Mouse (Mus musculus): Measurements from ENCODE around the gene Rmnd5a.

The Rmnd5a gene

DNA sequence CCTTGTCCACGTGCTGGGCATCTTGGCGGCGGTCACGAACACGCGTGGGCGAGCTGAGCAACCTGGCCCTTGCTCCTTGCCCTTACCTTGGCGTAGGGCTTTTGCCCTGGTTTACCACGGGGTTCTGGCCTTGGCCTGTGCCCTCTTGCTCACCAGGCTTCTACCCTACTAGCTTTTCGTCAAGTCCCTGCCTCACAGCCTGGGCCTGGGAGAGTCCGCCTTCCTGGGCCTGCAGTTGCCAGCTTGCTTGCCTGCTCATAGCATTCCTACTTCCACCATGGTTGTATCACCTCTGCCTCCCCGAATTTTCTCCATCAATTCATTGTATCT is 779 bp upstream of the Rmnd5a start:
- DNase-seq (ENCODE audit: low spot score) = no peak

DNA sequence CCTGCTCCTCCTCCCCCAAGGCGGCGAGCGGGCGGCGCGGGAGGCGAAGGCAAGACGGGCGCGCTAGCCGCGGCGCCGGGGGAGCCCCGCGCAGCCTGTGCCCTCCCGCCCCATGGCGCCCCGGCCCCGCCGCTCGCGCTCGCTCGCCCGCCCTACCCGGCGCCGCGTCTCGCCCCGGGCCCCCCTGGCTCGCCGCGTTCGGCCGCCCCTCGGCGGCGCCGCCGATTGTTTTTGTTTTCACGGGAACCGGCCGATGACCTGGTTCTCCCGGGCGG is 283 bp downstream of the Rmnd5a start:
- DNase-seq (ENCODE audit: low spot score) = no peak

DNA sequence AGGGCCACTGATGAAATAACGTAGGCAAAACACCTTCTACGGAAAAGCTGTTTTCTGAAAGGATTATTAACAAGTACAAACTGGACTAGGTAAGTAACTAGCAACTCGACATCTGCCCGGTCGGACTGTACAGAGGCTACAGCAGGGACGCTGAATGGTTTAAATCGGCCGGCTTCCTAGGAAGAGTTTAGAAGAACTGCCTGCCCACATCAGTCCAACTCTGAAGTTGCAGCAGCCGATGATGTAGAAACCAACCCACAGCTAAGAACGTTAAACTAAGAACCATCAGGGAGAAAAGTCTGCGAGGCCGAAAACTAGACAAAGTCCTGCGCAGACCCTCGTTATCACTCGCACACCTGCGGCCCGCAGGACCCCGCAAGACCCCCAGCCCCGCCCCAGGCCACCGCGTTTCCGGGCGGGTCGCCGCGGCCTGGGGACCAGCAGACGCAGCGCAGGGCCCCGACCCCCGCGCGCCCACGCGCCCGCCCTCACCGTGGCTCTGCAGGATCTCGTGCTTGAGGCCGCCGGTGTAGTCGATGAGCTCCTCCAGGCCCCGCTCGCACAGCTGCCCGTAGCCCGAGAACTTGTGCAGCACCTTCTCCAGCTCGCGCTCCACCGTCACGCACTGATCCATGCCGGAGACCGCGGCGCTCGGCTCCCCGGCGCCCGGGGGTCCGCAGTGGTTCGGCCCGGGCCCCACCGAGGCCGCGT is 776 bp downstream of the Rmnd5a start:
- DNase-seq (ENCODE audit: low spot score) = peak; percentile 13

DNA sequence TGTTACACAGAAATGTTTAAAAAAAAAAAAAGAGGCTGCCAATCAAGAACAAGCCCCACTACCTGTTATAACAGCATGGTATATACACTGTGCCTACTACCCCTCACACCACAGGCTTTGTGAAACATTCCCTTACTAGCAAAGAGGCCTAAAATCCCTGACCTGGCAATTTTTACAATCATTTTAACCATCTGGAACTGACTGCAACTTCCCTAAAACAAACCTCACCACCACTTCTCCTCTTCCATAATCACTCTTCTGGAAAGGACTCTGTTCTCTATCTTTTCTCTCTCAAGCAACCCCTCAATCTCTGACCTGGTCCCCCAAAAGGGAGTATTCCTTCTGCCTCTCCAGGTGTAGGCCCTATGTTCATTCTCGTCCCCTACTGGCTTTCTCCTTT is 2.4 kb downstream of the Rmnd5a start:
- no peak for DNase-seq (ENCODE audit: low spot score)

DNA sequence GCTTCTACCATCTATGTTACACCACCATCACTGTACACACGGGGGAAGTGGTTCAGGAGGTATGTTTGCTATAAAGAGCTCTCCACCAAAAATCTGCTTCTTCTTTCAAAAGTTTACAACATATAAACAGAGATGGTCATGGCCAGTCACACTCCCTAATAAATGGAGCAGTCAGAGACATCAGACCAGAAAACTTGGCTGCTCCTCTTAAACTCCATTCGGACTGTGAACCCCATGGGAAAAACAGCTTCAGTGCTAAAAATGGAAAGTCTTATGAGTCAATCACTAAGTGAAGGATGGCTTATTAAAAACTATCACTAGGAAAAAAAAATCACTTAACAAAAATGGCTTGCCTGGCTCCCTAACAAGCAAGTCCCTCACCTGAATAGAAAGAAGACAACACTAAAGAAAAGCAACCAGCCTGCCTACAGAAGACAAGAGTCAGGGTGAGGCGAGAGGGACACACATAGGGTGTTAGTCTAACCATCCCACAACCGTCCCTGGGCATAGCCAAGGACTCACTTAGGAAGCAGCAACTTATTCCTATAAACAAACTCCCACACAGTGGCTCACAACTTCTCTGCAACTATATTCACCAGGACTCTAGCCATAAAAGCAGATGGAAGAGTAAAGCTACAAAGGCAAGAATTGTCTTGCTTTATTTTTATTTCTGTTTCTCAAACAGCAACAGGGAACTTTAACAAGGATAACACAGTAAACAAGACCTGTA is 12.3 kb downstream of the Rmnd5a start:
- no peak for DNase-seq (ENCODE audit: low spot score)

DNA sequence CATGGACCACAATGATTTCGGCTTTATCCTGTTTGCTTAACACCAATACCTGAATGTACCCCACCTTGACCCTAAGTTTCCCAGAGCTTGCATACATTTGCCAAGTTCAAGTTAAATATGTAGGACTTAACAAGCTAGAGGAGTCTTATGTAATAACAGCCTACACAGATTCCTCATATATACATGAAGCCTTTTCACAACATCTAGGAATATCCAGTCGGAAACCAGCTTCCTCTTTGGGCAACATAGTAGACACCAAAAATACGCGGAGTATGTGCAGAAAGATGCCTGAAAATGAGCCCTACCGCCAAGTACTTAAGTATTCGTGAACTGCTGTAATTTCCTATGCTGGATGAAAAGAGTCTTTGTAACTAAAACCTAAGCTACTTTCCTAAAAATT is 14.8 kb downstream of the Rmnd5a start:
- DNase-seq (ENCODE audit: low spot score) = no peak

DNA sequence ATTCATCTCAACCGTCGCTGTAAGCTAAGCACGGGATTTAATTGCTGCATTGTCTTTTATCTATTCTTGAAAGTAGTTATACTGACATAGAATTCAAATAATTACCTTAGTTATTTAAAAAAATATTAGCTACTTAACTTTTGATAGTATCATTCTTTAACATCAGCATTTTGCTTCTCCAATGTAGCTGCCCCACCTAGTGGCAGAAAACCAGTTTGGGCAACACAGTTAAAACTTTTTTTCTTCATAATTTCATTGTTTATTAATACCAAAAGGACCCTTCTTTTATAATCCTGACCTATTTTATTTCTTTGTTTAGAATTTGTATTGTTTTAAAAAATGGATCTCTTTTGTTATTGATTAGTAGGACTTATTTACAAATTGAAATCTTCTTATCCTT is 17.3 kb downstream of the Rmnd5a start:
- no peak for DNase-seq (ENCODE audit: low spot score)

DNA sequence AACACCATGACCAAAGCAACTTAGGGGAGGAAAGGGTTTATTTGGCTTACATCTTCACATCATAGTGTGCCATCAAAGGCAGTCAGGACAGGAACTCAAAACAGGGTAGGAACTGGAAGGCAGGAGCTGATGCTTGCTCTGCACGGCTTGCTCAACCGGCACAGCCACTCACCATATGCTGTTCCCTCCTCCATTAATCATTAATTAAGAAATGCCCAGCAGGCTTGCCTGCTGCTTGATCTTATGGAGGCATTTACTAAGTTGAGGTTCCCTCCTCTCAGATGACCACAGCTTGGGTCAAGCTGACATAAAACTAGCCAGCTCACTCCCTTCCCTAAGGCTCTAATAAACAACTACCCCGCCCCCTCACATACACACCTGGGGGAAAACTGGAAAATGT is 18.3 kb downstream of the Rmnd5a start:
- no peak for DNase-seq (ENCODE audit: low spot score)

DNA sequence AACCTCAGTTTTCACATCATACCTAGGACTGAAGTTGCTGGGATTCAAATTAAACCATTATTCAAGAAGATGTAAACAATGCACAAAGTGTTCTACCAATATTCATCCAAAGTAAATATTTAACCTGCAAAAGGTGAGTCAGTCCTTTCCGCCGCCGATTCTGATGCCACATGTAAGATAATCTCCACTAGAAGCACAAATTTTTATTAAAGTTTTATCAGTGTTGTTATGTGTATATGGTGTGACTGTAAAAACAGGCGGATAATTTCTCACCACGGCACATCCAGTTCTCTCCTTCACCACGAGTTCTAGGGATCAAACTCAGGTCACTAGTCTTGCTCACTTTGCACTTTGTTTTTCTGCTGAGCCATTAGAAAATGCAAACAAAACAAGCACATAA is 19.6 kb downstream of the Rmnd5a start:
- no peak for DNase-seq (ENCODE audit: low spot score)

DNA sequence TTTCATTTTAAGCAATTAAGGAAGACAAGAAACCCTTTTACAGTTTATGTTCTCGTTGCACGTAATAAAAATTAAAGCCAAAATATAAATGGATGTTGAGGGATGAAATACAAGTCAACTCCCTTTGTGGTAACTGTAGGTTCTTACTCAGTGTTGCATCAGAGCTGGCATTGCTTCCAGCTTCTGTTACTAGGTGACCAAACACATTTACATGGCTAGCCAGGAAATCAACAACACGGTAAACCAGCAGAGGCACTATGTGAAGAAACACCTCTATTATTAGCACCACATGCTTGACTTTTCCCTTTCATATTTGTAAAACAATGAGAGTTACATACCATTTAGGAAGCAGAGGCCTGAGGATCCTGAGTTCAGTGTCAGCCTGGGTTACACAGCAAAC is 21.6 kb downstream of the Rmnd5a start:
- DNase-seq (ENCODE audit: low spot score) = no peak

DNA sequence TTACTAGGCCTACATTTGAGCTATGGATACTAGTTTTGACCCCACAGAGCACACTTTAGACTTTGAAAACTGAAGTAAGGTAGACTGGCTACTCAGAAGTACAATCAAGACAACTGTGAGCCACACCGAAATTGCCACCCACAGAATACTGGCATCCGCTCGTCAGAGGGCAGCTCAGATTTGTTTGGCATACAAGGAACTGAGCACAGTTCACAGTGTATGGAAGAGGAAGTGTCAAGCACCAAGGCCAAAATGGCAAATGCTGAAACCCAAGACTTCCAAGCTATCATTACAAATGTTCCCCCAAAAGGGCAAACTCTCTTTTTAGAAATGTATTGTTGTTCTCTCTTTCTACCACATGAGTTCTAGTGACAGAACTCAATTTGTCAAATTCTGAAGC is 25.0 kb downstream of the Rmnd5a start:
- DNase-seq (ENCODE audit: low spot score) = no peak

DNA sequence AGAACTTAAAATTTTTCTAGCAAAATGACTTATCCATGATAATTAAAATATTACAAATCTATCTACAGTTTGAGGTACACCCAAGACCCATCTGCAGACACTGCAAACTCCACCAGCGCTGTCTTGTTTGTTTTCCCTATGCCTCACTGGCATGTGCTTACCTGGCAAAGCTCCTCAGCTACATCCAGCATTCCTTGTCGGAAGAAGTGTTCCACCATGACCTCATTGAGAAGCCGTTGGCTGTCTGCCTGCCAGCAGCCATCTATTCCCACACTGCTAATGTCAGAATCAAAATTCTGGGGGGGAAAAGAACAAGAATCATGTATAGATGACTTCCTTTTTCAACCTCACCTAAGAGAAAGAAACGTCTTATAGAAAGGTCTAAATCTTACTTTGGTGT is 25.8 kb downstream of the Rmnd5a start:
- no peak for DNase-seq (ENCODE audit: low spot score)

DNA sequence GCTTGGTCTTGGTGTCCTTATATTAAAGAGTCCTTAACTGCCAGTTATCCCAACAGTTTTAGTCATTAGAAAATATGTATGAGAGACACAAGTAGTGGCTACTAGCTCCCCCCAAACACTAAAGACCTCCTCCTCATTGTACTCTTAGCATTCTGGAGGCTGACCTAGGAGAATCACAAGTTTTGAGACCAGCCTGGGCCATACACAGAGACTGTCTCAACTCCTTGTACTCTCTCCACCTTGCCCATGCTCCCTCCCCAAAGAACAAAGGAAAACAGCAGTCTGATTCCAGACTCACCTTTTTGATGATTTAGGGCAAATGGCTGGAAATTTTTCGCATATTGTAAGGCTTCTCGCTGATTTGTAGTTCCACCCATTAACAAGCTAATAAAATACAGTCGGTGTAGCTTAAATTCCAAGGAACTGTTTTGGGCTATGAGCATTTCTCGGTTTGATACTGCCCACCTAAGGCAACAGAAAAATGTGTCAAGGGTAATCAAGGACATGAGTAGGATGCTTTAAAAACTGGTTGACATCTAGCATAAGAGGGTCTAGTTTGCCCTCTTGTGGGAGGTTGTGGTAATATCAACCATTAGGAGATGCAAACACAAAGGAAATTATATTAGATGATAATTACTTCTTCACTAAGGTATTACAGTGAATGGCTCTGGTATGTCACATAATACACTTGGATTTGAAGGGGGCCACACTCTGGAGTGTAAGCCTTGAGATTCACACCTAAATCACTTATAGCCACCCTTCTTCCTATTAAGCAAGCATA is 41.4 kb downstream of the Rmnd5a start:
- no peak for DNase-seq (ENCODE audit: low spot score)

DNA sequence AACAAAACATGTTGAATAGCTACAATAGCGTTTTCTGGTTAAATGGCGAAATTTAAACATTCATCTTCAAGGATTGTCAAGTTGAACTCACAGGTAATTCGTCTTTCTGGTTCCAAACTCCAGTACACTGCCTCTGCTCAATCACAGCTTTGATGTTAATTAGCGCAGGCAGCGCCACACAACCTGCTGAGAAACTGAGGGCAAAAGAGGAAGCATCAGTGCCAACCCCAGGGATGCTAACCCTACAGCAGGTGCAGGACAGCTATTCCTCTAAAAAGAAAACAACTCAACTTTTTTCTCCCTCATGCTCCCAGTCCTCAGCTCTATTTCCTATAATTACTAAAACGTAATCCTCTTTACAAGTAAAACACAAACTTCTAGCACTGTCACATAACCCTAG is 43.7 kb downstream of the Rmnd5a start:
- no peak for DNase-seq (ENCODE audit: low spot score)

DNA sequence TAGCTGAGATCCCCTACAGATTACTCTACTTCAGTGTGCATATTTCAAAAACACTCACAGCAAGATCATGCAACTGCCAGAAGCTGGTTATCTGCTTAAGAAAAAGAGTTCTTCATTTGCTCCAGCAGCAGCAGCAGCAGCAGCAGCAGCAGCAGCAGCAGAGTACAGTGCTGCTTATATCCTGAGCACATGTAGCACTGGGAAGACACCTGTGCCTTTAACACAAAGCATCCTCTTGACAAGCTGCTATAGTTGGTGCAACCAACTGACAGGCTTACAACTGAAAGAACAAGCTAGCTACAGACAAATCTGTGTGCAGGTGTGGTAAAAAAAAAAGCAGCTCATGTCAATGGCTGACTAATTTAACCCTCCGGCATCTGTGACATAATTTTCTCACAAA is 44.4 kb downstream of the Rmnd5a start:
- DNase-seq (ENCODE audit: low spot score) = no peak

DNA sequence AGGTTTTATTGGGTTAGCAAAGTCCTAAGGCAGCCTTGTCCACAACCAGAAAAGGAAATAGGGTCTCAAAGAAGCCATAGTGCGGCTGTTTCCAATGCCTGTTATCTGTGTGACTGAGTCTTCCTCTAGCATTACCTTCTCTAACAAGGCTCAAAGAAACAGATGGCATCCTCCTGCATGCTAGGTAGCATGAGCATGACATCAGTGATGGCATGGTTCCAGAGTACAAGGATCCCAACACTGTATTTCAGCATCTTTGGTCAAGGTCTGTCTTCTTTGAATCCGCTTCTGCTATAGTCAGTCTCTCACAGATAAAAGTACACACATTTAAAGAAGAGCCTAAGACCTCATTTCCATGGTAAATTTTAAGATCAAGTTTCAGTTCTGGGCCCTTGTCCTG is 49.9 kb downstream of the Rmnd5a start:
- no peak for DNase-seq (ENCODE audit: low spot score)

DNA sequence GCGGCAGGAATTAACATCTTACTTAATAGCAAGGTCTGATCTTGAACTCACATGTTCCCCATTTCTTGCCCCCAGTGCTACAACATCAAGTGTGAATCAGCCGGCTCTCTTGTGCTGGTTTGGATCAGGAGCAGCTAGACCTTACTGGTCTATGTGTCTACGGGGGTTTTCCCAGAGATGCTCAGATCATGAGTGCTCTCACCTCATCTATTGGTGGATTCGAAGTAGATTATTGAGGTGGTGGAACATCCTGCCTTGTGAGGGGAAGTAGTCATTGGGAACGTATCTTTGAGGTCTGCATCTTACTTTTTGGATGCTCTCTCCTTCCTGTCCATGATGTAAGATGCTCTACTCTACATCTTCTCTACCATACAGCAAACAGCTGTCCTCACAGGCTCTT is 58.8 kb downstream of the Rmnd5a start:
- no peak for DNase-seq (ENCODE audit: low spot score)

DNA sequence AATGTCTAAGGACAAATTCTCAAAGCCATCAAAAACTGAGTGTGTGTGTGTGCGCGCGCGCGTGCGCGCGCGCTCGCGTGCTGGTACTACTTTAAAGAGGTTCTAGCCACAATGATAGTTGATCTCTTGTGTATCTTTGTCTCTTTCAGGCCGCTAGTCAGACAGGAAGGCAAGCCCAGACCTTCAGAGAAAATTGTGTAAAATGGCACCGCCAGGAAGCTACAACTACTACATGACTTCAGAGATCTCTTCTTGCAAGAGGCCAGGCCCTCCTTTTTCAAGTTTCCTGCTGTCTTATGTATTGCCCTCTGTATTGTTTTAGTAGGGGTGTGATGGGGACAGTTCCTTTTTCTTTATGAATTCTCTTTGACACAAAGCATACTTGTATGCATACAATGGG is 63.7 kb downstream of the Rmnd5a start:
- no peak for DNase-seq (ENCODE audit: low spot score)

DNA sequence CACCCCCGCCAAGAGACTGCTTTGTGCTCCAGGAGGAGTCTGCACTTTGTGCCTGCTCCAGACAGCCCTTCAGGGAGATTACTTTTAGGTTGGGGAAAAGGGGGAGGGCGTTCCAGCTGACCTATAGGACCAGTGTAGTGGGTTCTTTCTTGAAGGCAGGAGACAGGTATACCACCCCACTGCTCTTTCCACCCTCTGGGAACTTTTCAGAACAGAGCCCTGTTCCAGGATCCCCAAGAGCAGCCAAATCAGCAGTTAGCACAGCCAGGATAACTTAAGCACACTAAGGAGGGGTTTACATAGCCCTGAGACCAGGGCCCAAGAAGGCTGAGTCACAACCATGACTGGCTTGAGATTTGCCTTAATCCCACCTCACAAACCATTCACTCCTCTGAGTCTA is 65.5 kb downstream of the Rmnd5a start:
- no peak for DNase-seq (ENCODE audit: low spot score)

DNA sequence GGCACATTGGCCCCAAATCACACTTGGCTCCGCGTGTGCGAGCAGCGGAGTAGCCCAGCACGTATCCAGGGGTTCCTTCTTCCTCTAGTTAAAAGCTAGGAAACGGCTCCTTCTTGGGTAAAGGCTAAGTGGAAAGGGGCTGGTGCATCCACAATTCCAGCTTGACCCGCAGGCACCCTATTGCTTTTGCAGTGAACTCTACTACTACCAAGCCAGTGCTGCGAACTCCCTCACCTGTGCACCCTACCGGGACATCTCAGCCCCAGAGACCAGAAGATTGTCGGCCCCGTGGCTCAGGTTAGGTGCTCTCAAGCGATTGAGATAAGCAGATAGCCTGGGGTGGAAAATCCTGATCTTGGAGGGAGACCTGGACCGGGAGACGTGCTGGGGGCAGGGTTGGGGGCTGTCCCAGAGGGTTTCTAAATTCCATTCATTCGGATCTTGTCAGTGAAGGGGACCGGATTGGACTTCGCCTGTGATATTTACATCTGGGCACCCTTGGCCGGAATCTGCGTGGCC is 66.1 kb downstream of the Rmnd5a start:
- DNase-seq (ENCODE audit: low spot score) = no peak

DNA sequence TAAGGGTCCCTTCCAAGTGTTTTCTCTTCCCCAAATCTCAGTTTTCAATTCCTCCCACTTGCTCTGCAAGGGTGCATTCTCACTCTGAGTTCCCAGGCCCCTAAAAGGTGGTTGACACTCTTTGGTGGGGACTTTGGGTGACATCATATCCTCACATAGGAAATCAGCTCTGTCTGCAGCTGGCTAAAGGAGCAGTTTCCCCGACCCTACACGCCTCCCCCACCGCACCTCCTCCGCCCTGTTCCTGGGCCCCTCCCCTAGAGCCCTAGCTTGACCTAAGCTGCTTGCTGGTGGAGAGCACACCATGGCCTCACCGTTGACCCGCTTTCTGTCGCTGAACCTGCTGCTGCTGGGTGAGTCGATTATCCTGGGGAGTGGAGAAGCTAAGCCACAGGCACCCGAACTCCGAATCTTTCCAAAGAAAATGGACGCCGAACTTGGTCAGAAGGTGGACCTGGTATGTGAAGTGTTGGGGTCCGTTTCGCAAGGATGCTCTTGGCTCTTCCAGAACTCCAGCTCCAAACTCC is 67.1 kb downstream of the Rmnd5a start, which contains the start of gene Cd8a:
TSS of gene Cd8a (plus strand) at position 179 of the 527 bp plus-strand sequence.
- DNase-seq (ENCODE audit: low spot score) = no peak

DNA sequence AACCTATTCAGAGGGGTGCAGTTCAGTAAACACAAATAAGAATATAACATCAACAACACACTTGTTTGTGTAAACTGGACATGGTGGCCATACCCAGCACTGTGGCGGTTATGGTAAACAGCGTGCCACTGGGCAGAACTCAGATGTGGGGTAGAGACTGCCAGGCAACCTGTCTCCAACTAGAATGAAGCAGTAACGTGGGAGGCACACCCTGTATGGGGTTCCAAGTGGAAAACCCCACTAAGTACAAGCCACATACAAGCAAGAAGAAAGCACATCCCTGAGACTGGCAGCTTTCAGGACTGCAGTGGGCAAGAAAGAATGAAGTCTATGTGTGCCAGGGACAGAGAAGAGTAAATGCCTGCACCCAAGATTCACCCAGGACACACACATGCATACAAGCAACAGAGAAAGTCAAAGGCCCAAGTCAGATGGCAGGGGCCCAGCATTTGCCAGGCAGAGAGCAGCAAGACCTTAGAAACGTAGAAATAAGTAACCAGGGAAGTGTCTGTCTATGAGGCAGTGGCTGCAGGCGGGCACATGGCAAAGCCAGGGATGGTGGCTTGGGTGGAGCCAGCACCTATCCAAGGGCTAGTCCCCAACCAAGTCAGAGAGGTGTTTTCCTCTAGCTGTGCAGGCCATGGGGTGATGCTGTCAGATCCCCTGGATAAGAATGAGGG is 68.3 kb downstream of the Rmnd5a start:
- no peak for DNase-seq (ENCODE audit: low spot score)

All from ovary, adult 18-20 months (tissue).